Mouse (Mus musculus): Measurements from ENCODE around the gene Rab30. TPM values are rescaled to one million over a fixed set of nuclear protein-coding genes. Genes with fewer than 3 reads are reported as not detected.

Gene Rab30
- total RNA-seq (2023), result 95.7 to 109 TPM (median 103 TPM) in 4 replicates

GRCm38 (mm10) chr7:92741152-92741860 is at the start of gene Rab30:
Rab30 (plus strand) TSS chr7:92741603.

GRCm38 (mm10) chr7:92874116-92874675 is 132.8 kb downstream of the Rab30 start, which contains the start of the genes Ddias and Prcp:
Ddias (minus strand) TSS chr7:92874247.
Prcp (plus strand) TSS chr7:92874470.

Other genes starting within 250 kb of the Rab30 start
- 6.3 to 7.6 TPM (median 6.9 TPM) in 4 replicates for gene Ccdc90b, start 180.5 kb upstream of the Rab30 start, total RNA-seq (2023)
- 0.35 to 0.55 TPM (median 0.43 TPM) in 4 replicates for gene Ankrd42, start 104.5 kb upstream of the Rab30 start, total RNA-seq (2023)
- gene Pcf11, start 71.7 kb upstream of the Rab30 start, total RNA-seq (2023), result 328 to 355 TPM (median 339 TPM) in 4 replicates
- gene Ddias, start 132.6 kb downstream of the Rab30 start, total RNA-seq (2023), result 2.0 to 4.9 TPM (median 4.3 TPM) in 4 replicates
- gene Prcp, start 132.9 kb downstream of the Rab30 start, total RNA-seq (2023), result 43.7 to 48.5 TPM (median 46.7 TPM) in 4 replicates

All from B cell, adult 62 days (primary cell).